Mouse (Mus musculus): Measurements from ENCODE around the gene Foxp1. TPM values are rescaled to one million over a fixed set of nuclear protein-coding genes. Genes with fewer than 3 reads are reported as not detected.
A peak's percentile ranks its signal among the peaks of the same experiment; 100 is the strongest.

Gene Foxp1
- polyA plus RNA-seq, 1 experiment from 2014 or later: 148 TPM

GRCm38 (mm10) chr6:99519052-99519451 is 3.5 kb downstream of the Foxp1 start:
- H3K9me3 ChIP-seq (replicated peaks; ENCODE audit: control insufficient read depth, low read length): no peaks in the 10 kb centered on the region
- H3K4me3 ChIP-seq (ENCODE audit: low read depth, low read length): peak overlapping the region; percentile 12; the same call in 1 of the 2 replicates
- peak overlapping the region; percentile 5; the same call in 1 of the 2 replicates for H3K4me2 ChIP-seq (ENCODE audit: low read depth, low read length)
- DNase-seq (ENCODE audit: low spot score) (peak; percentile 55), ATAC-seq (replicated peaks; ENCODE audit: insufficient number of reproducible peaks, low FRiP score, low TSS enrichment, low read depth) (no peak)
- WGBS: 7% methylated on average over 4 of the region's 4 CpGs
- no peak overlapping the region for H3K9ac ChIP-seq (replicated peaks; ENCODE audit: low read length)
- H3K36me3 ChIP-seq (replicated peaks; ENCODE audit: control insufficient read depth, insufficient read depth, low read depth, low read length): no peaks in the 10 kb centered on the region
- no peak overlapping the region for H3K27ac ChIP-seq (replicated peaks; ENCODE audit: low read depth, low read length)
- no peaks in the 10 kb centered on the region for H3K4me1 ChIP-seq (ENCODE audit: control insufficient read depth, insufficient read depth, low read length)
- no peaks in the 10 kb centered on the region for H3K27me3 ChIP-seq (ENCODE audit: control insufficient read depth, insufficient read depth, low read length)

- Histone ChIP-seq H3K4me2 (ENCODE audit: low read depth, low read length) (no peak overlapping the region), H3K9me3 (replicated peaks; ENCODE audit: control insufficient read depth, low read length) (no peaks in the 10 kb centered on the region), H3K9ac (replicated peaks; ENCODE audit: low read length) (no peak overlapping the region), H3K27me3 (ENCODE audit: control insufficient read depth, insufficient read depth, low read length) (no peaks in the 10 kb centered on the region), H3K4me1 (ENCODE audit: control insufficient read depth, insufficient read depth, low read length) (no peaks in the 10 kb centered on the region; the same call in 1 of the 2 replicates), H3K27ac (replicated peaks; ENCODE audit: low read depth, low read length) (no peak overlapping the region), H3K36me3 (replicated peaks; ENCODE audit: control insufficient read depth, insufficient read depth, low read depth, low read length) (no peaks in the 10 kb centered on the region), H3K4me3 (ENCODE audit: low read depth, low read length) (no peak overlapping the region)
- ATAC-seq (replicated peaks; ENCODE audit: insufficient number of reproducible peaks, low FRiP score, low TSS enrichment, low read depth) (no peak), DNase-seq (ENCODE audit: low spot score) (no peak)
- WGBS: 71% methylated on average over 7 of the region's 7 CpGs
These were observed 6.8 kb downstream of the Foxp1 start for GRCm38 (mm10) chr6:99515667-99516199.

GRCm38 (mm10) chr6:99511862-99512261 is 10.7 kb downstream of the Foxp1 start:
- Histone ChIP-seq H3K9me3 (replicated peaks; ENCODE audit: control insufficient read depth, low read length) (no peaks in the 10 kb centered on the region), H3K36me3 (replicated peaks; ENCODE audit: control insufficient read depth, insufficient read depth, low read depth, low read length) (no peaks in the 10 kb centered on the region), H3K27ac (replicated peaks; ENCODE audit: low read depth, low read length) (no peak overlapping the region), H3K4me2 (ENCODE audit: low read depth, low read length) (no peak overlapping the region), H3K9ac (replicated peaks; ENCODE audit: low read length) (no peak overlapping the region), H3K4me3 (ENCODE audit: low read depth, low read length) (no peak overlapping the region), H3K27me3 (ENCODE audit: control insufficient read depth, insufficient read depth, low read length) (no peaks in the 10 kb centered on the region), H3K4me1 (ENCODE audit: control insufficient read depth, insufficient read depth, low read length) (no peaks in the 10 kb centered on the region; the same call in 1 of the 2 replicates)
- no peak for DNase-seq (ENCODE audit: low spot score)
- 32% methylated on average over 6 of the region's 6 CpGs for WGBS
- ATAC-seq (replicated peaks; ENCODE audit: insufficient number of reproducible peaks, low FRiP score, low TSS enrichment, low read depth): 0 out of 2 replicates have a peak, but pooled peaks have one; percentile 29

- ATAC-seq (replicated peaks; ENCODE audit: insufficient number of reproducible peaks, low FRiP score, low TSS enrichment, low read depth) (no peak), DNase-seq (ENCODE audit: low spot score) (no peak)
- Histone ChIP-seq H3K9me3 (replicated peaks; ENCODE audit: control insufficient read depth, low read length) (no peaks in the 10 kb centered on the region), H3K4me2 (ENCODE audit: low read depth, low read length) (no peak overlapping the region), H3K36me3 (replicated peaks; ENCODE audit: control insufficient read depth, insufficient read depth, low read depth, low read length) (no peaks in the 10 kb centered on the region), H3K4me3 (ENCODE audit: low read depth, low read length) (no peak overlapping the region), H3K4me1 (ENCODE audit: control insufficient read depth, insufficient read depth, low read length) (no peaks in the 10 kb centered on the region; the same call in 1 of the 2 replicates), H3K9ac (replicated peaks; ENCODE audit: low read length) (no peak overlapping the region), H3K27ac (replicated peaks; ENCODE audit: low read depth, low read length) (no peak overlapping the region), H3K27me3 (ENCODE audit: control insufficient read depth, insufficient read depth, low read length) (no peaks in the 10 kb centered on the region)
- 88% methylated on average over 9 of the region's 9 CpGs for WGBS
These were observed 13.3 kb downstream of the Foxp1 start for GRCm38 (mm10) chr6:99509189-99509592.

- ATAC-seq (replicated peaks; ENCODE audit: insufficient number of reproducible peaks, low FRiP score, low TSS enrichment, low read depth) (no peak), DNase-seq (ENCODE audit: low spot score) (no peak)
- no peak overlapping the region for H3K4me3 ChIP-seq (ENCODE audit: low read depth, low read length)
- H3K27ac ChIP-seq (replicated peaks; ENCODE audit: low read depth, low read length): no peak overlapping the region
- 82% methylated on average over 6 of the region's 6 CpGs for WGBS
- H3K9ac ChIP-seq (replicated peaks; ENCODE audit: low read length): no peak overlapping the region
- no peak overlapping the region for H3K4me2 ChIP-seq (ENCODE audit: low read depth, low read length)
- H3K36me3 ChIP-seq (replicated peaks; ENCODE audit: control insufficient read depth, insufficient read depth, low read depth, low read length): no peaks in the 10 kb centered on the region
- no peaks in the 10 kb centered on the region for H3K9me3 ChIP-seq (replicated peaks; ENCODE audit: control insufficient read depth, low read length)
- no peaks in the 10 kb centered on the region for H3K4me1 ChIP-seq (ENCODE audit: control insufficient read depth, insufficient read depth, low read length)
- no peaks in the 10 kb centered on the region for H3K27me3 ChIP-seq (ENCODE audit: control insufficient read depth, insufficient read depth, low read length)
These were observed 15.7 kb downstream of the Foxp1 start for GRCm38 (mm10) chr6:99506816-99507215.

GRCm38 (mm10) chr6:99503741-99504140 is 18.8 kb downstream of the Foxp1 start:
- no peak for DNase-seq (ENCODE audit: low spot score)
- Histone ChIP-seq H3K4me3 (ENCODE audit: low read depth, low read length) (no peak overlapping the region), H3K36me3 (replicated peaks; ENCODE audit: control insufficient read depth, insufficient read depth, low read depth, low read length) (no peaks in the 10 kb centered on the region), H3K4me2 (ENCODE audit: low read depth, low read length) (no peak overlapping the region), H3K9ac (replicated peaks; ENCODE audit: low read length) (no peak overlapping the region), H3K9me3 (replicated peaks; ENCODE audit: control insufficient read depth, low read length) (no peaks in the 10 kb centered on the region), H3K4me1 (ENCODE audit: control insufficient read depth, insufficient read depth, low read length) (no peaks in the 10 kb centered on the region), H3K27ac (replicated peaks; ENCODE audit: low read depth, low read length) (no peak overlapping the region), H3K27me3 (ENCODE audit: control insufficient read depth, insufficient read depth, low read length) (no peaks in the 10 kb centered on the region)
- ATAC-seq (replicated peaks; ENCODE audit: insufficient number of reproducible peaks, low FRiP score, low TSS enrichment, low read depth): no peak
- 95% methylated on average over 1 of the region's 1 CpGs for WGBS

GRCm38 (mm10) chr6:99502727-99503126 is 19.8 kb downstream of the Foxp1 start:
- Histone ChIP-seq H3K36me3 (replicated peaks; ENCODE audit: control insufficient read depth, insufficient read depth, low read depth, low read length) (no peaks in the 10 kb centered on the region), H3K9ac (replicated peaks; ENCODE audit: low read length) (no peak overlapping the region), H3K4me1 (ENCODE audit: control insufficient read depth, insufficient read depth, low read length) (no peaks in the 10 kb centered on the region), H3K4me2 (ENCODE audit: low read depth, low read length) (no peak overlapping the region), H3K27me3 (ENCODE audit: control insufficient read depth, insufficient read depth, low read length) (no peaks in the 10 kb centered on the region), H3K9me3 (replicated peaks; ENCODE audit: control insufficient read depth, low read length) (no peaks in the 10 kb centered on the region), H3K4me3 (ENCODE audit: low read depth, low read length) (no peak overlapping the region), H3K27ac (replicated peaks; ENCODE audit: low read depth, low read length) (no peak overlapping the region)
- ATAC-seq (replicated peaks; ENCODE audit: insufficient number of reproducible peaks, low FRiP score, low TSS enrichment, low read depth) (no peak), DNase-seq (ENCODE audit: low spot score) (no peak)
- 74% methylated on average over 2 of the region's 2 CpGs for WGBS

GRCm38 (mm10) chr6:99502314-99502713 is 20.2 kb downstream of the Foxp1 start:
- 94% methylated on average over 6 of the region's 6 CpGs for WGBS
- Histone ChIP-seq H3K27me3 (ENCODE audit: control insufficient read depth, insufficient read depth, low read length) (no peaks in the 10 kb centered on the region), H3K9ac (replicated peaks; ENCODE audit: low read length) (no peak overlapping the region), H3K27ac (replicated peaks; ENCODE audit: low read depth, low read length) (no peak overlapping the region), H3K4me3 (ENCODE audit: low read depth, low read length) (no peak overlapping the region), H3K4me1 (ENCODE audit: control insufficient read depth, insufficient read depth, low read length) (no peaks in the 10 kb centered on the region), H3K9me3 (replicated peaks; ENCODE audit: control insufficient read depth, low read length) (no peaks in the 10 kb centered on the region), H3K4me2 (ENCODE audit: low read depth, low read length) (no peak overlapping the region), H3K36me3 (replicated peaks; ENCODE audit: control insufficient read depth, insufficient read depth, low read depth, low read length) (no peaks in the 10 kb centered on the region)
- DNase-seq (ENCODE audit: low spot score) (no peak), ATAC-seq (replicated peaks; ENCODE audit: insufficient number of reproducible peaks, low FRiP score, low TSS enrichment, low read depth) (no peak)

All from embryonic facial prominence, embryonic 11.5 days (tissue).